In genomic region chr12:79732355-79733115, GRCm38 (mm10) we compare ENCODE assay signal across 9 mouse cellular contexts.
DNase-seq lines count a peak whose midpoint lies in the region; ATAC-seq and TF ChIP-seq lines count a peak whose summit lies in the region.
"Had no signal": no experiment of that assay in that cellular context is flagged by ENCODE, and none has a peak within 500 bp of the region (broad histone marks: within the 10 kb centered on the region; RNA-seq: fewer than 3 reads in every experiment).

No protein-coding gene starts in this region.

- peaks cover 16% of the 10 kb centered on the region for H3K9me3 ChIP-seq in lung, embryonic 14.5 days (ENCODE audit: low read depth, low read length)
- H3K9me3 ChIP-seq in embryonic facial prominence, embryonic 12.5 days, result peaks cover 12% of the 10 kb centered on the region
- H3K9me3 ChIP-seq in hindbrain, embryonic 12.5 days (replicated peaks), result peaks cover 17% of the 10 kb centered on the region
- peaks cover 17% of the 10 kb centered on the region for H3K9me3 ChIP-seq in neural tube, embryonic 12.5 days
- H3K9me3 ChIP-seq in lung, postnatal 0 days (ENCODE audit: low read length), result peaks cover 7% of the 10 kb centered on the region; the same call in 1 of the 2 replicates

- H3K27me3 ChIP-seq in lung, embryonic 14.5 days (ENCODE audit: insufficient read depth, low read length), result no peaks in the 10 kb centered on the region
- no peaks in the 10 kb centered on the region for H3K27me3 ChIP-seq in embryonic facial prominence, embryonic 12.5 days
- no peaks in the 10 kb centered on the region for H3K27me3 ChIP-seq in hindbrain, embryonic 12.5 days
- no peaks in the 10 kb centered on the region for H3K27me3 ChIP-seq in neural tube, embryonic 12.5 days (replicated peaks)
- no peaks in the 10 kb centered on the region for H3K27me3 ChIP-seq in lung, postnatal 0 days (replicated peaks; ENCODE audit: insufficient read depth, low read length)
- H3K27me3 ChIP-seq: megakaryocyte, embryonic 14.5 days had no signal

- no peak for TF ChIP-seq CTCF in lung, embryonic 14.5 days (IDR thresholded peaks at IDR 0.05; ENCODE audit: low read depth)
- no peak for TF ChIP-seq CTCF in lung, postnatal 0 days (IDR thresholded peaks at IDR 0.05)

- no peak for ATAC-seq in lung, embryonic 14.5 days (ENCODE audit: insufficient read depth)
- ATAC-seq in embryonic facial prominence, embryonic 12.5 days (ENCODE audit: insufficient number of reproducible peaks, insufficient read depth, low FRiP score, low TSS enrichment), result 0 out of 2 replicates have a peak, but pooled peaks have one; percentile 52
- ATAC-seq in hindbrain, embryonic 12.5 days (ENCODE audit: low FRiP score), result no peak
- ATAC-seq in neural tube, embryonic 12.5 days (ENCODE audit: low FRiP score, low read depth), result peak; percentile 58; the same call in 1 of the 2 replicates
- no peak for ATAC-seq in lung, postnatal 0 days

- no peak overlapping the region for H3K4me3 ChIP-seq in lung, embryonic 14.5 days (ENCODE audit: low read depth, low read length)
- H3K4me3 ChIP-seq in embryonic facial prominence, embryonic 12.5 days, result no peak overlapping the region
- no peak overlapping the region for H3K4me3 ChIP-seq in hindbrain, embryonic 12.5 days
- H3K4me3 ChIP-seq in neural tube, embryonic 12.5 days, result no peak overlapping the region
- H3K4me3 ChIP-seq in lung, postnatal 0 days (ENCODE audit: low read depth, low read length), result no peak overlapping the region
- H3K4me3 ChIP-seq: megakaryocyte, embryonic 14.5 days had no signal

- intact Hi-C loops in left cerebral cortex, postnatal 36 days (cut with DNase I), result no loop called here

- no peak overlapping the region for H3K4me2 ChIP-seq in lung, embryonic 14.5 days
- H3K4me2 ChIP-seq in embryonic facial prominence, embryonic 12.5 days (replicated peaks), result no peak overlapping the region
- no peak overlapping the region for H3K4me2 ChIP-seq in hindbrain, embryonic 12.5 days (replicated peaks)
- H3K4me2 ChIP-seq in neural tube, embryonic 12.5 days (replicated peaks), result no peak overlapping the region
- H3K4me2 ChIP-seq in lung, postnatal 0 days (replicated peaks; ENCODE audit: low read depth, low read length), result no peak overlapping the region

- WGBS in lung, embryonic 14.5 days, result 52% methylated on average over 12 of the region's 12 CpGs
- WGBS in embryonic facial prominence, embryonic 12.5 days, result 46% methylated on average over 12 of the region's 12 CpGs
- WGBS in hindbrain, embryonic 12.5 days, result 55% methylated on average over 12 of the region's 12 CpGs
- WGBS in neural tube, embryonic 12.5 days, result 51% methylated on average over 12 of the region's 12 CpGs
- 44% methylated on average over 12 of the region's 12 CpGs for whole genome bisulfite sequencing in lung, postnatal 0 days

- TF ChIP-seq EP300 in lung, postnatal 0 days (IDR thresholded peaks at IDR 0.05), result no peak

- H3K36me3 ChIP-seq in lung, embryonic 14.5 days (ENCODE audit: insufficient read depth), result no peaks in the 10 kb centered on the region
- H3K36me3 ChIP-seq in embryonic facial prominence, embryonic 12.5 days, result 0 out of 2 replicates have a peak, but pooled peaks cover 5% of the 10 kb centered on the region
- 0 out of 2 replicates have a peak, but pooled peaks cover 6% of the 10 kb centered on the region for H3K36me3 ChIP-seq in hindbrain, embryonic 12.5 days
- no peaks in the 10 kb centered on the region for H3K36me3 ChIP-seq in neural tube, embryonic 12.5 days
- no peaks in the 10 kb centered on the region for H3K36me3 ChIP-seq in lung, postnatal 0 days (ENCODE audit: insufficient read depth, low read length)

- H3K27ac ChIP-seq in lung, embryonic 14.5 days (ENCODE audit: low read depth), result peak overlapping the region; percentile 66
- H3K27ac ChIP-seq in embryonic facial prominence, embryonic 12.5 days, result peak overlapping the region; percentile 52
- H3K27ac ChIP-seq in hindbrain, embryonic 12.5 days, result peak overlapping the region; percentile 30
- H3K27ac ChIP-seq in neural tube, embryonic 12.5 days, result no peak overlapping the region
- H3K27ac ChIP-seq in lung, postnatal 0 days (ENCODE audit: low read length), result no peak overlapping the region

- no peak overlapping the region for H3K9ac ChIP-seq in lung, embryonic 14.5 days
- H3K9ac ChIP-seq in embryonic facial prominence, embryonic 12.5 days, result no peak overlapping the region
- peak overlapping the region; percentile 32; the same call in 1 of the 2 replicates for H3K9ac ChIP-seq in hindbrain, embryonic 12.5 days
- no peak overlapping the region for H3K9ac ChIP-seq in neural tube, embryonic 12.5 days
- no peak overlapping the region for H3K9ac ChIP-seq in lung, postnatal 0 days (replicated peaks; ENCODE audit: low read depth)

- DNase-seq in lung, embryonic 14.5 days, result peak; percentile 40
- no peak for DNase-seq in lung, postnatal 14 days
- no peak for DNase-seq in left cerebral cortex, postnatal 36 days (ENCODE audit: low spot score in 2 of 2)
- no peak for DNase-seq in testis, postnatal 14 days (ENCODE audit: low spot score)
- no peak for DNase-seq in lung, postnatal 0 days (ENCODE audit: low spot score)

- H3K4me1 ChIP-seq in lung, embryonic 14.5 days (ENCODE audit: insufficient read depth), result peaks cover 18% of the 10 kb centered on the region
- peaks cover 12% of the 10 kb centered on the region; the same call in 1 of the 2 replicates for H3K4me1 ChIP-seq in embryonic facial prominence, embryonic 12.5 days
- H3K4me1 ChIP-seq in hindbrain, embryonic 12.5 days, result peaks cover 11% of the 10 kb centered on the region
- H3K4me1 ChIP-seq in neural tube, embryonic 12.5 days, result peaks cover 15% of the 10 kb centered on the region
- H3K4me1 ChIP-seq in lung, postnatal 0 days (ENCODE audit: insufficient read depth, low read depth, low read length), result peaks cover 3% of the 10 kb centered on the region; the same call in 1 of the 2 replicates

Comparison
In these comparisons a context has a peak if more than half of its experiments do, and no peak if none do; other contexts are left out.
1. H3K27ac ChIP-seq: peak in lung, embryonic 14.5 days (single experiment), embryonic facial prominence, embryonic 12.5 days (single experiment) and hindbrain, embryonic 12.5 days (single experiment); none in neural tube, embryonic 12.5 days (single experiment) and lung, postnatal 0 days (single experiment).
2. ATAC-seq: peak in embryonic facial prominence, embryonic 12.5 days (single experiment) and neural tube, embryonic 12.5 days (single experiment); none in lung, embryonic 14.5 days (single experiment), hindbrain, embryonic 12.5 days (single experiment) and lung, postnatal 0 days (single experiment).